Mouse (Mus musculus) thymus, postnatal 0 days (tissue): ENCODE measurements at regions not wholly inside any gene's neighbourhood (a gene's known extent, or its start where the extent isn't known, plus 50 kb on each side); places are given as distances from the start of the nearest gene placed in this dataset.

Experiments
- DNase-seq: peaks from one replicate; pipeline ENCODE4 v3.0.0-alpha.2; 2015; ENCODE audit warnings: low spot score

DNA sequence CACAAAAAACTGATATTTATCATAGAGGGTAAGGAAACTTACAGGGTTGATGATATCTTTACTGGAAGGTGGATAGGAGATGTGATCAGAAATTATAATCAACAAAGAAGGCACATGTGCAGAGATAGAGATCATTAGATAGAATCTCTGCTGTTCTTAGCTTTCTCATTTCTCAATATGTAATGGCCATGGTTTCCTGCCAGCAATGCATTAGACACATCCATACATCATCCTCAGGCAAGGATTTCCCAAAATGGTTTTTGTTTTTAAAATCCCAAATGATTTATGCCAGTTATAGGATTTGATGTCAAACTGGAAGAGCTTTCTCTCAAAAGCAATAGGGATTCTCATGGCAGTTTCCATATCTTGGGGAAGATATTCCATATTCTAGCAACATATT, 52.0 kb upstream of the C030005K15Rik start:
- no peak for DNase-seq

DNA sequence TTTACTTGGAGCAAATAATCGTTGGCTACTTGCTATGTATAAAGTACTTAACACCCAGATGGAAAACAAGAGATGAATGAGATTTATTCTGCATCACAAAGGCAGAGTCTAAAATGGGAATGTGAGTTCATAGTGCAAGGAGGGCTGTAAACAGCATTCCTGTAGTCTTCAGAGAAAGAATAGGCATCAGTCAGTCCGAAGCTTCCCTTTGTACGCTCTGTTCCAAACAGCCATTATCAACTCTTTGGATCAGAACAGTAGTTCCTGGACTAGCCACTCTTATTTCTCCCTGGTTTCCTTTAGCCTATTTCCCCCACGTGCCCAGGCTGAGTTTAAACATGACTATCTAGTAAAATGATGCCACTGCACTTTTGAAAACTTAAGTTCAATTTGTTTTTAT, 52.8 kb upstream of the C030005K15Rik start:
- no peak for DNase-seq

DNA sequence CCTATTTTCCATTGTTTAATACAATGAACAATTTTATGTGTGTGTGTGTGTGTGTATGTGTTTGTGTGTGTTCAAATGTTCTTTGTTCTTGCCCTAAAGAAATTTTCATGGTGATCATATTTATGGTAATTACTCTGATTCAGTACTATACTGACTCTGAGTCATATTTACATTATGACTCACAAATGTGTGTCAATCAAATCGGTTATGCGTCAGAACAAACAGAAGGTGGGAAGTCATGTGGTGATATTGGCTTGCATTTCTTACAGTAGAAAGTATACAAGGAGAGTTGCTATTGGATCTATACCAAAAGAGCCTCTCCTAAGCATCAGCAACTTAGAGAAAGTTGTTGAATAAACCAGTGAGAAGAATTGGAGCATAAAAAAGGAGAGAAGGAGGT, 67.2 kb upstream of the C030005K15Rik start:
- no peak for DNase-seq

DNA sequence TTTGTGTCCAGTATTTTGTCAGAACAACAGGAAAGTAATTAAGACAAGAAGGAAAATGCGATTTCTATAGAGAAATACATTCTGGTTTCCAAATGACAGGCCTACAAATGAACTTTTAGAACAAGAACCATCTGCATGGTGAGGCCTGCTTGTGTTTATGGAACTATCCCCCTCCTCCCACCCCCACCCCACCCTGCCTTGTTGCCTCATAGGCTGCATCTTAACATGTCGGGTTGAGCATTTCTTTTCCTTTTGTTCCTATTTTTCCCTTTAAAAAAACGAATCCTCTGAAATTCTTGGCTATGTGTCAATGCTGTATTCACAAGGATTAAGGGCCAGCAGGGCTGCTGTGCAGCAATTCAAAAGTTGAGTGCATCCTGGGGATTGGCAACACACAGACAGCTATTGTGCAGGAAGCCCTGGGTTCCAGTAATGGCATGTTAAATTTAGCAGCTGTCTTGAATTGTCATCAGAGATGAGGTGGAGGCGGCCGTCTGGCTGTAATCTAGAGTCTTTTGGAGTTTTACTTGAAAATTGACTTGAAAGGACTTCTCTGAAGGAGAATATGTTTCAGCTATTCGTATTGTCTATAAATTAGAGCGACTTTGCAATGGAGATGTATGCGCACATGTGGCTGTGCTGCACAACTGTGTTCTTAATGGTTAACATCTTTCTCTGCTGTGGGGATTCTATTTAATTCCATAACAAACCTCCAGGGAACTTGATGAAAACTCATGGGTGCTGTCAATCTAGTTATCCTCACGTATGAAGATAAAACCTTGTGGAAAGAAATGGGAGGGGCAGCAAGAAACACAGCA, 75.1 kb upstream of the C030005K15Rik start:
- no peak for DNase-seq

DNA sequence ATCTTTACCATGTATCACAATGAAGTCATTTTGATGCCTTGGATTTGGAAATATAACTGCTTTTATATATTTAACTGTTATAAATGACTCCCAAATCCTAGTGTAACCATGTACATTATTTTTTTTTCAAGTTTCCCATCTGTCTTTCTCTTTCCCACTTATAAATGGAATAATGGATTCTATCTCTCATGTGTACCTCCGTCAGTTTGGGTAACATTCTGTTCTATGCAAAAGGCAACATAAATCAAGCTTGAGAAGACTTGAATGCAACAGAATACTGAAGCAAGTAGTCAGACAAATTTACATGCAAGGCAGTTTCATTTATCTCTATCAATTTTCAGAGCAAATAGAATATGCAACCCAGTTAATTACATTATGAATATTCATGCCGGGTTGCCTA, 81.4 kb upstream of the C030005K15Rik start:
- no peak for DNase-seq

DNA sequence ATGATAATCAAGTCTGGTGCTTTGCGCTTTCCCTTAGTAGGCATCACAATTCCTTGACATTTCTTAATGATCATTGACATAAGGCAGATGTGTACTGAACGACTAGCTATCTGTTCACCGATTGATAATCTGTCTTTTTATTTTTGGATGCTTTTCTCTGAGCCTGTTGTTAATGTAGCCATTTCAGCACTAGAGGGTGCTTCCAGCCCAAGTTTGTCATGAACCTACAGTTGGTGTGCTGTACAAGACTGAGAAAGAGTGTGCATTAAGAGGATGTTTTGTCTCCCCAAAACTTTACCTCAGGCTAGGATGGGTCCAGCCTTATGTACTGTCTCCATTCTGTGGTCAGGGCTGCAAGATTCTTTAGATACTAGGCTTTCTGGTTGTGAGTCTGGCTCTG, 116.0 kb upstream of the C030005K15Rik start:
- DNase-seq, result no peak

DNA sequence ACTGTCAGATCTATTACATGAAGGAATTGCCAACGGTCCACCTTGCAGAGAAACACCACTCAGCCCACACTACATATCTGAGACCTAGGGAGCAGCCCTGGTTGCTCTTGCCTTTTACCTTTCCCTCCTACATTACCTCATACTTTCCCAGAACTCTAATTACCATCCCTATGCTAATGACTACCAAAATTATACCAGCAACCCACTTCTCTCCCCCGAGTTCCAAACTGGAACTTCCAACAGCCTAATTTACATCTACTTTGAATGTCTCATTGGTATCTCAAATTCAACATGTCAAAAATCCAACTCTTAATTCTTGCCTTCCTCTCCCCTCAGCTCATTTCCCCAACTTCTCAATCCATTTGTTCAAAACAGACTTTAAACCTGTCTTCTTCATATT, 124.9 kb upstream of the C030005K15Rik start:
- no peak for DNase-seq

DNA sequence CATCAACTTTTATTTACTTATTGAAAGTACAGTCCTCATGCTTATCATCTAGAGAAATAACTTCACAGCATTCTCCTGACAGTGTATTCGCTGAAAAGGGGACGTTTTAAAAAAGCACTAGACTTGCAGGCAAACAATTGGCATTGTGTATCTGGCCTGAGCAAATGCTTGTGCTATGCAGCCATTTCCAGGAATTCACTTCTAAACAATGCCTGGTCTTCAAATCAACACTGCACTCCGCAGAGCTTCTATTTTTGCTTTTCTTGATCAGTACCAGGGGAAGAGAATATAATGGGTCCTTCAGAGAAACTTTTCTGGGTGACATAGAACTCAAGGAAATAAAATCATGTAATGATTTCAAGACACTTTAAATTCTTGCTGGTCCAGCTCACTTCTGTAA, 150.5 kb upstream of the C030005K15Rik start:
- DNase-seq, result no peak

DNA sequence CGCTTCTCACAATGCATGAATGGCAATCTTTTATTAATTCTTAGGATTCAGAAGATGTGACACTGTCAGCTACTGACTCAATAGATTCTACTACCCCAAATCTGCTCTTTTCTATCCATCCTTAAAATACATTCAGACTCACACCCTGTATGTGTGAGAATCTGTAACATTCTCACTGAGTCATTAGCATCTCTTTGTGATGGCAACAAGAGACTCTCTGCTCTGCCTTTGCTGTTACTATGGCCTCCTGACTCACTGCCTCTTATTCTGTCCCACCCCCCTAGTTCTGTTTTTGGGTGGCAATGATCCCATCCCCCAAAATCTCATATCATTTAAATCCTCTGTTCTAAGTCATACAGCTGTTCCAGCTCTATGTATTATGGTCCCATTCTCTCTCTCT, 159.5 kb upstream of the C030005K15Rik start:
- no peak for DNase-seq

DNA sequence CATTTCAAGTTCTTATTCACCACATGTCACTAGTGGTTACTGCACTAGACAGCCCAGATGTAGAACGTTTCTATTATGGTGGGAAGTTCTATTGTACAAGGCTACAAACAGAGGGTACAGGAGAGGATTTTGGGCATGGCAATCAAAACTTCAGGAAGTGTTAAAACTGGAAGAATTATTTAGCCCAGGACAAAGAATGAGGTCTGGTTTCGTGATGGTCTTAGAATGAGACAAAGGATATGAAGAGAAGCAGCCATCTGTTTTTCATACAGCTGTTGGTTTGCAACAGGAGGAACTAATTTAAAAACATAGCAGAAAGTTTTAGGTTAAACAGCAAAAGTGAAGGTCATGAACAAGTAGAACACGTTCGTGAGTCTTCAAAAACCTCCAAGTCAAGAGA, 179.2 kb upstream of the C030005K15Rik start:
- DNase-seq, result no peak

DNA sequence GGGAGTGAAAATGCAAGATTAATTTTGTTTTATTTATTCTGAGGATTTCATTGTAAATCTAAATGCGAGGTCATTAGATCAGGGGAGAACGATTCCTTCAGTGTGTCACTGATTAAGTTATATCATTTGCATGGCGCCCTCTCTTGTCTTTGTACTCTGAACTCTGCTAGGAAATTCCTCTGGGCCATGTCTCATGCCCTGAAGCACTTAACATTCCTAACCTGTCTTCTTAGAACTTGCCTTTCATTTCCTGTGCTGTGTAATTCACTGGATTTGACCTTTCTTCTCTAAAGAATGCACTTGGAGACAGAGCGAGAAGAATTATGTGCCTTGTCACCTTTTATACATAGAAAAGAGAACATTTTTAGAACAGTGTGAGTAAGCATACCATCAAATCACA, 199.0 kb upstream of the C030005K15Rik start:
- no peak for DNase-seq

DNA sequence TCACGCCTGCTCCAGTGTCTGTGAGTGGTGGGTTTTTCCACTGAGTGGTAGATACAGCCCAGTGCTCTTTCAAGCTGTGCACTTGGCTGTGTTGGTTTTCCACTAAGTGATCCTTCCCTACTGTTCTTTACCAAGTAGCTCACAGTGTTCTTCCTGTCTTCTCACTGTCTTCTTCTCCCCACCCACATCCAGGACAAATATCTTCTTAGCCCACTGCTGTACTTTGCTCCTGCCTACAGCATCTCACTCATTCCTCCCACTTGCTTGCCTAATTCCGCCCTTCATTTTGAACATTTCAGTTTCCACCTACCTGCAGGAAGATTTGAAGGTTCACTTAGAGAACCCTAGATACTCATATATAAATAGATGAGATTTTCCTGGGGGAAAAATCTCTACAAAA, 213.8 kb upstream of the C030005K15Rik start:
- DNase-seq, result no peak

DNA sequence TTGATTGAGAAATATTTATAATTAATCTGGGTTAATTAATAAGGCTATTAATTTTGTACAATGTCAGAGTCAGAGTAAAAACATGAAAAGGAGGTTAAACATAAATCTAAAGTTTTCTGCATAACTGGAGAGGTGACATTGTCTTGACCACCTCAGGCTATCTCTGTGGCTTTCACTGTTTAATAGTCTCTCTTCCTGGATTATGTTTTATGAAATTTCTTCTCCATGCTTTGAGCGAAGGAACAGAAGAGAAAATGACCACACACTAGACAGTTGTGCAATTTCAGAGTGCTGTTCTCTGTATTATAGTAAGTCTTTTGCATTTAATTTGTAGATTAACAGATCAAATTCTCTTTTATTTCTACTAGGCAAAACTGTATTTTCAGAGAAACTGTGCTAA, 239.3 kb upstream of the C030005K15Rik start:
- DNase-seq, result no peak

DNA sequence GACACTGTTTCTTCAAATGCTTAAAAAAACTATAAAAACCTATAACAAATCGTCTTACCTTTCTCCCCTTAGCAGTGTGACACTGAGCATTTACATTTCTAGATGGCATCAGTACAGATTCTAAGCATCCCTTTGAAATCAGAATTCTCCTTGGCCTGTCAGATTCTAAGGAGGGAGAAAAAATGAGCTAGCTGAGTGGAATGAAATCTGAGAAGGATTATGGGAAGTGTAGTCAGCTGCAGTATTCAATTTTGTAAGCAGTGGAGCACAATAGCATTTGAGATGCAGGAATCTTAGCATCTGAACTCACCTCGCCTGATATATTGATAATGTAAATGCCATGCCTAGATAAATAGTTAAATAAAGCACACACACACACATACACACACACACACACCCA, 240.4 kb upstream of the C030005K15Rik start:
- DNase-seq, result no peak

DNA sequence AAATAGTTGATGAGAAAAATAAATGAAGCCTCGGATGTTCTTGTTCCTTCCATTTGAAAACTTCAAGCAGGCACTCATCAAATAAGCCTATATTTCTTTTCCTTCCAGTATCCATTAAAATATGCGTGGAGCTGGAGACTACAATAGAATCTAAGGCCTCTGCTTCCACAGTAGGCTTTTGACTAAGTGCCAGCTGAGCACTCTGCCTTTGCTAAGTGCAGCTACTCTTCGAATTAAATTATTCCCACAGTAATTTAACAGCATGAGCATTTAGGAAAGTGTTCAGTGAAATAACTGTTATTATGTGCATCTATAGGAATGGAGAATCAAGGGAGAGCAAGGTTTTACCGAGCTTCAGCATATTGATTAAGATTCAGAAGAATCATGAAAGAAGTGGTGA, 280.5 kb upstream of the C030005K15Rik start:
- DNase-seq, result no peak

DNA sequence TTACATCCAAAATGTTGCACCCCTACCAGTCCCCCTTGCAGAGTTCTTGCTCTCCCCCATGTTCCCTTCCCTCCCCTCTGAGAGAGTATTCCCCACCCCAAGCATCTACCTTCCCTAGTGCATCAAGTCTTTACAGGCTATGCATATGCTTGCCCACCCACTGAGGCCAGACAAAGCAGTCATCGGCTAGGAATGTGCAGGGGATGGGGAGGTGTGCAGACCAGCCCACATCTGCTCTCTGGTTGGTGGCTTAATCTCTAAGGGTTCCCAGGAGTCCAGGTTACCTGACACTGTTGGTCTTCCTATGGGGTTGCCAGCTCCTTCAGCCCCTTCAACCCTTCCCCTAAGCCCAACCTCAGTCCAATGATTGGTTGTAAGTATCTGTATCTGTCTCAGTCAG, 281.8 kb upstream of the C030005K15Rik start:
- DNase-seq, result no peak

DNA sequence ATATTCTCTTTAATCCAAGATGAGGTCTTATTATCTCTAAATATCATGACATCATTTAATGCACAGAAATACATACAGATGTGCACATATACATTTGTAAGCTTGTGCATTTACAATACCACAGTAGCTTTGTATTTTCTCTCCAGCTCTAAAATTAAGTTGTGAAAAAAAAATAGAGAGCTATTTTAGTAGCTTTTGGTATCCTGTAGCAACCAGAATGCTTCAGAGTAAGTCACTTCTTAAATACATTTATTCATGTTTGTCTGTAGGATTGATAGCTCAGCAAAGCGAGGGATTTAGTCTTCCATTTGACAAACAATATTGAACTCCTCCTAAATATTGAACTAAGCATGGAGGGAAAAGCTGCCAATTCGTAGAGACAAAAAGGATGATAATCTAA, 286.4 kb upstream of the C030005K15Rik start:
- no peak for DNase-seq

DNA sequence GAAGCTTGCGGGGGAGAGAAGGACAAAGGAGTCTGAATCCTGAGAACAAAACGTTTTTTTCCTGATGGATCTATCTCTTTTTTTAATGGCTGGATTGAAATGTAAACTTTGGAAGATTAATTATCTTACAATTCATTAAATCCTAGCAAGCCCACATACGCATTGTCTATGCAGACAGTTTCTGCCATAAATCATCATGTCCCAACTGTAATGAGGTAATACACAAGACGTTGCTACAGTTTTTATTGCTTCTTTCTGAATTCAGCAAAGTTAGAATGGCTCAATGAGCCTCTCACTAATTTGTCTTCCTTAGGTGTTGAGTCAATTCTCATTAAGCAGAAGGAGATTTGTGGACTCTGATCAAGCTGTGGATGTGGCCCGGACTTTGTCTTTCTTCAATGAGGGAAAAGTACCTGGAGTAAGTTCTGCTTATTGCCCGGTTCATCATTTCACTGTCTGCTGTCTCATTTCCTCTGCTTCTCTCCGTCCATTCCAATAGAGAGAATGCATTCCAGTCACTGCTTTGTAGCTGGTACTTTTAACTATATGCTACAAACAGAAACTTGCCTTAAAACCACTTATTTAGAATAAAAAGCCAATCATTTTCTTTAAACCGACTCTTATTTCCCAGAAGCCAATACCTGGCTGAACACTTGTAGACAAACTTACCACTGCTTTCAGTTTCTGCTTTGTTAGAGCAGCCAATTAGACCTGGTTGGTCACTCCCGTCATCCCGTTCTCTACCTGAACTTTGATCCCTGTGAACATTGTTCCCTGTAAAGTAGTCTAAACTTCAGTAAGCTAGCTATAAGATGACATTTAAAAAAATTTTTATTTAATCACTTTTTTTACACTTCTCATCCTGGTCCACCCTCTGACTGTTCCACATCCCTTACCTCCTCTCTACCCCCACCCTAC, 288.7 kb upstream of the C030005K15Rik start:
- no peak for DNase-seq

DNA sequence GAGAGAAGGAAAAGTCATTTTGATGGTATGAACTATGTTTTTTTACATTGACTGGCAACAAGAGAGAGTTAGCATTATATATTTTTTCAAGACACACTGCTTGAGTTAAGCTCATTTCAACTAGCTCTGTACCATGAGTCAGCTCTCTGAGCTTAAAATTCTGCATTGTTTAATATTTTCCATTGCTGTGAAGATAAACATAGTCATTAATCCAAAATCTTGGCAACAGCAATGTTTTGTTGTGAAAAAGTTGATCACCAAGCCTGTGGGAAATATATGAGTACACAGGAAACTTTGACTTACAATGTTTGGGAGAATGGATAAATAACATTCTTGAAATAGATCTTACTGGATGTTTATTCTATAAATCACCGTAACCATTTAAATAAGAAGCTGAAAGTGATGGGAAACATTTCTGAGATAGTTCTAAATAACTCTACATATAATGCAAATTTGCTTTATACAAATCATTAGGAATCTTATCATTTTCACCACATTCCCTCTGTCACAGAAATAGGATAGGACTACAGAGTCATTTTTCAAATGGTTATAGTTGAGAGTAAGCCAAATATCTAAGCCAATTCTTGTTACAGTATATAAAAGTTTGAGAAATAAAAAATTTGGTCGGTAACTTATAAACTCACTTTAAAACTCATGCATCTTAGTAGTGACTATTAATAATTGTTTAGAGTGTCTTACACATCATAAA, 290.2 kb upstream of the C030005K15Rik start:
- DNase-seq, result no peak

DNA sequence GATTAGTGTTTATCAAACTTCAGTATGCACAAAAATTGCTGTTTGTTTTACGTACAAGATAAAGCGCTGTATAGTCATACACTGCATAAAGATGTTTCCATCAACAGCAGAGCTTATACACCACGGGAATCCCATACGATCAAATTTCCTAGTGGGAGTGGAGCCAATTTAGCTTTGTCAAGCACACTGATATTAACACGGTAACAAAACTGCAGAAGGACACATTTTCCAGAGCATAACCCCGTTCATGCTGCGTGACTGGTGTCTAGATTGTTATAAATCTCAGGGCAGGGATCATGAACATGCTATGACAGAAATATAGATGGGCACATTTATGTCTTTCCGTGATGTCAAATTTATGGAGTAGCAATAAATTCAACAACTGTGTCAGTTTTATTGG, 302.6 kb upstream of the C030005K15Rik start:
- DNase-seq, result no peak

DNA sequence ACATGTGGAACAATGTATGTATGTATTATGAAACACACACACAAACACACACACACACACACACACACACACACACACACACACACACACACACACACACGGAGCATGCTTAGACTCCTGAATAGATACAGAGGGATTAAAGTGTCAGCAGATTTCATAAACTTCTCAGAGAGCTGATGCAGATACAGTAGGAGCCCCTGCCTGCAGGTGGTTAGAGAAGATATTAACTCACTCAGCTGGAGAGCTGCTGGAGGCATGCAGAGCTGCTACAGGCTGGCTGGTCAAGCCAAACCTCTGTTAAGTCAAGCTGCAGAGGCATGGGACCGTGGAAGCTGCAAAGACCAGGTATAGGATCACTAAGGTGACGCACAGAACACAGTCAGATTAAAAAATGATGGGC, 303.1 kb upstream of the C030005K15Rik start:
- DNase-seq, result no peak

DNA sequence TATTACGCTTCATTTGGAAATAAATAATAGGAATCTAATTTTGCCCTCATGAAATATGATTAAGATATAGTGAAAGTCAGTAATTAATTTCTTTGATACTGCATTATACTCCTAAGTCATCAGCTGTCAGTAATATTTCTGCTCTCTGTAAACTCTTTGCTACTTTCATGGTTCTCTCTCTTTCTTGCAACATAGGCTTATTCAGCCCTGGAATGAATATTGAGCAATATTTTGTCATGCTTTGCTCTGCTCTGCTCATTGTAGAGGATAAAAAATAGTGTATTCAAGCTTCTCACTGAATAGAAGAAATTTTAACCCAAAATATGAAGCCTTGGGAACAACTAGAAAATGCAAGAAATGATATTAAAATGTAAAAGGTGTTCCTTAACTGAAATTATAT, 306.1 kb upstream of the C030005K15Rik start:
- no peak for DNase-seq
